Mouse (Mus musculus): ENCODE measurements around the gene Krtcap2.

Gene Krtcap2

GRCm38 (mm10) chr3:89243609-89244008 lies 2.2 kb upstream of the Krtcap2 start:
- in situ Hi-C loops (cut with MboI; ENCODE audit: unreplicated experiment in 2 of 2) = loop anchor here in 1 of 2 experiments (10.0 kb wide), 2 partner anchors 241 to 531 kb away; partner anchors contain the start of gene Ube2q1

- in situ Hi-C loops (cut with MboI; ENCODE audit: unreplicated experiment in 2 of 2) = loop anchor here in 1 of 2 experiments (10.0 kb wide), 2 partner anchors 240 to 530 kb away; partner anchors contain the start of gene Ube2q1
These were observed 1.4 kb upstream of the Krtcap2 start for GRCm38 (mm10) chr3:89244158-89244981.

DNA sequence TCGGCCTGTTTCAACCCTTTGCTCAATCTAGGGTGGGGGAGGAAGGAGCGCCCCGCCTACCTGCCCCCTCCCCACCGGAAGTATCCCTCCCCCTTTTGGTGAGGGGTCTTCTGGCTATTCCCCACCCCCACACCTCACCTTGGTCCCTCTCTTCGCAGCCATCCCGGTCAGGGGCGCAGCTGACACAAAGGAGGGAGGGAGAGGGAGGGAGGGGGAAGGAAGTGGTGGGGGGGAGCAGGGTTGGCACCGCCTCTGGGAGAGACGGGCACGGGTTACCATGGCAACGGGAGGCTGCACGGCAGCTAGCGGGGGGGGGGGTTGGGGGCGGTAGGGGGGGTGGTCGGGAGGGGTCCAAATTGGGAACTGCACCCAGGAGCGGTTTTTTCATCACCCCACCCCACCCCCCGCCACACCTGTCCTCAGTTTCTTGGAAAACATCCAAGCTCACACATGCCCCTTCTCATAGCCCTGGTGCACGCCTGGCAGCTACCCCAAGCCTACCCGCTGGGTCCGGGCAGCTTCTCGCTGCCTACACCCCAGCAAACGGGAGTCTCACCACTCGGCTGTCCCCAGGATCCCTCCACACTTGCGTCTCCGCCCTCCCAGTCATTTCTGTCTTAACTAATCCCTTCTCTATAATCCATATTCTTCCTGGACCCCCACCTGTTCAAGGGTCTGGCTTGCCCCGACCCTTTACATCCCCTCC lies 631 bp upstream of the Krtcap2 start:
- in situ Hi-C loops (cut with MboI; ENCODE audit: unreplicated experiment in 2 of 2) = loop anchor here (5.0 to 10.0 kb wide), 4 partner anchors 37 to 530 kb away; partner anchors contain the start of genes Efna1 (in 2 of the 2) and Ube2q1 (in 1 of the 2)

GRCm38 (mm10) chr3:89246261-89247100 lies 715 bp downstream of the Krtcap2 start, which contains the start of gene Trim46:
Trim46 (minus strand) TSS chr3:89246309.
- in situ Hi-C loops (cut with MboI; ENCODE audit: unreplicated experiment in 2 of 2) = loop anchor here (5.0 to 10.0 kb wide), 4 partner anchors 36 to 528 kb away; partner anchors contain the start of genes Efna1 (in 2 of the 2) and Ube2q1 (in 1 of the 2)

- in situ Hi-C loops (cut with MboI; ENCODE audit: unreplicated experiment in 2 of 2) = loop anchor here (5.0 to 10.0 kb wide), 4 partner anchors 35 to 527 kb away; partner anchors contain the start of genes Efna1 (in 2 of the 2) and Ube2q1 (in 1 of the 2)
These were observed 1.7 kb downstream of the Krtcap2 start for GRCm38 (mm10) chr3:89247466-89247865.

DNA sequence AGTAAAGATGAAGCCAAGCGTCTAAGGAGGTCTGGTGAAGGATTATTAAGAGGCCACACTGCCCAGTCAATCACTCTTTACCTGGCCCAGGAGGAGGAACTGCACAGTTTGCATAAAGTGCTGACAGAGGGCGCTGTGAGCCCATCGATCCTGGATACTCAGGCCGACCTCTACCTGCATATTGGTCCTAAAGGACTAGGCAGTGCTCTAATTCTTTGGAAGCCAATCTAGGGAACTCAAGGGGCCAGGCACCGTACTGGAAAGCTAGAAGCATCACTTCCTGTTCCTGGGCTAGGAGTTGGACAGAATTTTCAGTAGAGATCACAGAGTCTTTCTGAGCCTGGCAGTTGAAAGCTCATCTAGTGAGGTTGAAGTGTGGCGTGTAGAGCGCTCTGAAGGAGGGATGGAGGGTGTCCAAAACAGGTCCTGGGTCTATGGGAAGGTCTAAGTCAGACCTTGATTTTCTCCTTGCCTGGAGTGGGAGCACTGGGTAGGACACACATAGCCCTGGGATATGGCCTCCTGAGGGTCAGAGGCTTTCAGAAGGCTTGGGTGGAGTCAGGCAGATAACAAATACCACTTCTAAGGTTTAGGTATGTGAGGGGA lies 4.8 kb downstream of the Krtcap2 start:
- in situ Hi-C loops (cut with MboI; ENCODE audit: unreplicated experiment in 2 of 2) = no loop called here

DNA sequence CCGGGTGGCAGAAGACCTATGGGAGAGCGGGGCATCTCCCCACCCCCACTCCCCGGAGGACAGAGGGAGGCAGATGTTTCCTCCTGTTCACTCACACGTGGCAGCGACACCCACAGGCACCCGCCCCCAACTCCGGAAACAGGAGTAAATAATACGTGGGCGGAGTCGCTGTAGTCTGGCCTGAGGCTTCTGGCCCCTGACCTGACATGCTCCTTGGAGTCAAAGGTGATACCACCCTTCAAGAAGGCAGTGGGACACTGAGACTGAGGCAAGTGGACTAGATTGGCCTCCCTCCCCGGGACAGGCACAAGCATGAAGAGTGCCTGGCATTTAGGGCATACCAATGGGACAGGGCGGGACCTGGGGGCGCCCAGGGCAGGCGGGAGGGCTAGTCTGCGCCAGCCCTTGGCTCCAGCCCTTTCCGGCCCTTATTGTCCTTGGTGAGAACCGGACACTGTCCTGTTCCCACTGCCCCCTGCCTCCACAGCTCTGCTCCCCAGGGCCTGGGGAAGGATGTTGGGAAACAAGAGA lies 5.7 kb downstream of the Krtcap2 start:
- in situ Hi-C loops (cut with MboI; ENCODE audit: unreplicated experiment in 2 of 2) = no loop called here

DNA sequence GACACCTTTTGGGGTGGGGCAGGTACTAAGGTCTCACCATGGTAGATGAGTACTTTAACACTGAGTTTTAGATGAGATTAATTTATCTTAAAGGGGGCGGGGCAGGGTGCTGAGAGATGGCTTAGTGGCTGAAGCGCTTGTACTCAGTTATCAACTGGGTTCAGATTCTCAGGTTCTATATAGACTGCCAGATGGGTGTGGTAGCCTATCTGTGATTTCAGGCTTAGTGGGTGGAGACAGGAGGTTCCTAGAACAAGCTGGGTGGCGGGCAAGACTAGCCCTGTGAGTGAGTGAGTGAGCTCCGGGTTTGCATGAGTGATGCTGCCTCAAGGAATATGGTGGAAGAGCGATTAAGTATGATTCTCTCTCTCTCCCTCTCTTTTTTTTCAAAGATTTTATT lies 9.2 kb downstream of the Krtcap2 start:
- in situ Hi-C loops (cut with MboI; ENCODE audit: unreplicated experiment in 2 of 2) = no loop called here

GRCm38 (mm10) chr3:89256177-89256576 lies 10.4 kb downstream of the Krtcap2 start:
- in situ Hi-C loops (cut with MboI; ENCODE audit: unreplicated experiment in 2 of 2) = no loop called here

DNA sequence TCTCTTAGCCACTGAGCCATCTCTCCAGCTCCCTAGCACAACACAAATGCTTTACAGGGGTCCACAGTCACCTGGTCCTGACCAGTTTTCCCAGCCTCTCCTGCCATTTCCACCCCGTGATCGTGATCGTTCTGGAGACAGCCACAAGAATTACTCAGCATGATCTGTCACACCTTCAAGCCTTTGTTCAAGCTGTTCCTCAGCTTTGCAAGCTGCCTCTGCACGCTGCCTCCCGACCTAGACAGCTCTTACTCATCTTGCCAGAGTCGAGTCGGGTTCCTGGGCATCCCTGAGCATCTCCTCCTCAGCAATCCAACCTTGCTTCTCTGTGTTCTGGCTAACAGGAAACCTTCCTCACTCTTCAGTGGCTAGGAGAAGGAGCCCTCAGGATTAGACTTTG lies 13.3 kb downstream of the Krtcap2 start, which contains the start of gene Dpm3:
Gene Dpm3 (plus strand): TSS at position 283 of the 400 bp plus-strand sequence.
- in situ Hi-C loops (cut with MboI; ENCODE audit: unreplicated experiment in 2 of 2) = no loop called here

- in situ Hi-C loops (cut with MboI; ENCODE audit: unreplicated experiment in 2 of 2) = no loop called here
These were observed 14.4 kb downstream of the Krtcap2 start for GRCm38 (mm10) chr3:89260211-89260610.

GRCm38 (mm10) chr3:89262417-89262816 lies 16.7 kb downstream of the Krtcap2 start:
- in situ Hi-C loops (cut with MboI; ENCODE audit: unreplicated experiment in 2 of 2) = no loop called here

DNA sequence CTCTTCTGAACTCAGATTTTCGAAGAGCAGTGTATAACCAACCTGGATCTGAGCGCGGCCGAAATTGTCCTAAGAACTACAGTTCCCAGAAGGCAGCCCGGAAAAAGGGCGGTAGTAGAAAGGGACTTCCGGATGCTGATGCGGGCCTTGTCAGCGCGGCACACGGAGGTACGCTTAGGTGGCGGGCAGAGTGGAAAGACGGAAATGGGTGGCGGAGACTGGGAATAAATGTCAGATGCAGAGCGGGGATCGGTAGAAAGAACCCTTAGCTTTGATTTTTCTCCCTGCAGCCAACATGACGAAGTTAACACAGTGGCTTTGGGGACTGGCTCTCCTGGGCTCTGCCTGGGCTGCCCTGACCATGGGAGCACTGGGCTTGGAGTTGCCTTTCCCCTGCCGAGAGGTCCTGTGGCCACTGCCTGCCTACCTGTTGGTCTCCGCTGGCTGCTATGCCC lies 20.7 kb downstream of the Krtcap2 start:
- in situ Hi-C loops (cut with MboI; ENCODE audit: unreplicated experiment in 2 of 2) = no loop called here

- in situ Hi-C loops (cut with MboI; ENCODE audit: unreplicated experiment in 2 of 2) = no loop called here
These were observed 23.1 kb downstream of the Krtcap2 start for GRCm38 (mm10) chr3:89268916-89269315.

DNA sequence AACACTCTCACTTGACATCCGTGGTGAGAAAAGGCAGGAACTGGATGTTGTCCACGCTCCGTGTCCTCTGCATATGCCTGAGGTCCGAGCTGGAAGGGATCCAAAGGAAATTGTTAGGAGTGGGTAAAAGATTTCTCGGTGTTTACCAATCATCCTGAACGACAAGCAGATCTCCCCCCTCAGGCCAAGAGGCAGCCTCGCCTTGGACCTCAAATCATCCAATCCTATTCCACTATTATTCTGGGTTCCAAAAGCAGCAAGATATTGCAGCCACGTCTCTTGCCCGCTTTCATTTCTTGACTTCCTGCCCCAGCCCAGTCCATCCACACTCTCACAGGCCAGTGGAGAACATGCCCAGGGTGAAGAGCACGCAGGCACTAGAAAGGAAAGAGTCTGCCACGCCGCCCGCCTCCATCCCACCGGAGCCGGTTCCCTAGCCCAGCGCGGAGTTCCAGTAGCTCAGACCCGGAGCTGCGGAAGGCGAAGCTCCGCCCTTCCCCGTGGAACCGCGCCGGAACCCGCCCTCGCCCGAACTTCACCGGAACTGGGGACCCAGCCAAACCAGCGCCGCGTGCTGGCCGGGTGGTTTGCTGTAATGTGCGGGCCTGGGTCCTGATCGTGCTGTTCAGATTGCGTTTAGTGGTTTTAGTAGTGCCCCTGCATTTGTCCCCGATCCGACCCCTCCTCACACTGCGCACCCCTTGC lies 24.4 kb downstream of the Krtcap2 start, which contains the start of gene Slc50a1:
Gene Slc50a1 (minus strand): TSS at position 520 of the 705 bp plus-strand sequence.
- in situ Hi-C loops (cut with MboI; ENCODE audit: unreplicated experiment in 2 of 2) = no loop called here

GRCm38 (mm10) chr3:89270891-89271290 lies 25.1 kb downstream of the Krtcap2 start:
- in situ Hi-C loops (cut with MboI; ENCODE audit: unreplicated experiment in 2 of 2) = no loop called here

DNA sequence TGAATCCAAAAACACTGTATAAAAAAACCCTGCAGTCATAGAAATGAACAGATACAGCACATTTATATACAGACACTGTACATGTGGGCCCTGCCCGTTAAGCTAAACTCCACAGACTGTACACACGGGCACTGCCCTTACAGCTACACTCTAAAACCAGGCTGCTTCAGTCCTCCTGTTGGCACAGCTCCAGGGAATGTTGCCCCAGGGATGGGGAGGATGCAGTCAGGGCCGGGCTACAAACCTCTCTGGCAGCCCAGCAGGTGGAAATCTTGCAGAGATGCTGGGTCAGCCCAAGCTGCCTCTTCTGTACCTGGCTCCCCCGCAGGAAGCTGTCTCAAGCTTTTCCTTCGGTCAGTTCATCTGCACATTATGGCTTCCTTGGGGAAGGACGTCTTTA lies 26.0 kb downstream of the Krtcap2 start:
- in situ Hi-C loops (cut with MboI; ENCODE audit: unreplicated experiment in 2 of 2) = no loop called here

- in situ Hi-C loops (cut with MboI; ENCODE audit: unreplicated experiment in 2 of 2) = no loop called here
These were observed 30.3 kb downstream of the Krtcap2 start for GRCm38 (mm10) chr3:89276061-89276460.

All from v-Abl transformed pro-B cells (cell line).